Mouse (Mus musculus): ENCODE measurements around the gene Cd276. TPM values are rescaled to one million over a fixed set of nuclear protein-coding genes. Genes with fewer than 3 reads are reported as not detected.
A peak's percentile ranks its signal among the peaks of the same experiment; 100 is the strongest.

The Cd276 gene
- polyA plus RNA-seq, 1 experiment from 2014 or later: 34.7 TPM

DNA sequence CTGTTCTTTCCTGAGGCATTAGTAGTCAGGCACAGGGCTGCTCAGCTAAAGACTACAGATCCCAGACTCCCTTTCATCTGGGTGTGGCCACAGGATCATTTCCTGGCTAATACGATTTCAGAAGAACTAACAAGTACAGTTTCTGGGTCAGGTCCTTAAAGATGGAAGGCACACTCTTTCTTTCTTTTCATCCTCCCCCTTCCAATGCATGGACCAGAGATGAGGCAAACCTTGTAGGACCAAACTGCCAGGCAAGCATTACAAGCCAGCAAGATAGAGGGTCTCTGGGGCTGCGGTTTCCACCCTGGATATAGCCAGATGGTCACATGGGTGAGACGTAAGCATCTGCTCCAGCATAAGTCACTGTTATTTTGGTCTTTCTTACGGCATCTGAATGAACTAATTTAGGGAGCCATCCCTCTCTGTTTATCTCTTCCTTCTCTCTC, 10.3 kb downstream of the Cd276 start:
- no peak overlapping the region for H3K9ac ChIP-seq (ENCODE audit: low read length)
- H3K9me3 ChIP-seq (ENCODE audit: control insufficient read depth, low read length): no peaks in the 10 kb centered on the region
- 82% methylated on average over 4 of the region's 4 CpGs for WGBS
- ATAC-seq (replicated peaks; ENCODE audit: low FRiP score): no peak
- H3K4me3 ChIP-seq (ENCODE audit: low read depth, low read length): no peak overlapping the region
- H3K27me3 ChIP-seq (ENCODE audit: control insufficient read depth, insufficient read depth, low read length): no peaks in the 10 kb centered on the region
- no peaks in the 10 kb centered on the region for H3K4me1 ChIP-seq (replicated peaks; ENCODE audit: control insufficient read depth, insufficient read depth, low read length)
- H3K27ac ChIP-seq (ENCODE audit: low read depth, low read length): no peak overlapping the region
- no peak for DNase-seq (ENCODE audit: low spot score)
- no peak overlapping the region for H3K4me2 ChIP-seq (ENCODE audit: low read depth, low read length, severe bottlenecking)
- no peaks in the 10 kb centered on the region for H3K36me3 ChIP-seq (ENCODE audit: control insufficient read depth, insufficient read depth, low read length)

DNA sequence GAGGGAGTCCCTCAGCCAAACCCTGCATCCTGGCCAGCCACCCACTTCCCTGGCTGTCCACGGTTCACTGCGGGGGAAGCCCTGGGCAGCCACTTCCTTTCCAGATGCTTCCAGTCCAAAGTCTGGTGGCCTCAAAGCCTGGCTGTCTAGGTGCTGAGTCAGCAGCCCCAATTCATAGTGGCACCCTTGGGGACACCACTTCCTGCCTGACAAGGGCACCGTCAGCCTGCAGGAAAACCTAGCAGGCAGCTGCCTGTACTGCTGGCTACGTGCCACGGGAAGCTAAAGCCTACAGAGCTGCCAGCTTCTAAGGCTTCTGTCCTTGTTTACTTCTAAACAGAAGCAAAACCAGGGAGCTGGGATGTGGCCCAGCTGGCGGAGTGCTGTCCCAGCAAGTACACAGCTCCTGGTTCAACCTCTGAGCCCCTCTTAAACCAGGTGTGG, 13.3 kb downstream of the Cd276 start:
- 79% methylated on average over 6 of the region's 6 CpGs for WGBS
- no peaks in the 10 kb centered on the region for H3K9me3 ChIP-seq (ENCODE audit: control insufficient read depth, low read length)
- no peak overlapping the region for H3K4me3 ChIP-seq (ENCODE audit: low read depth, low read length)
- no peaks in the 10 kb centered on the region for H3K36me3 ChIP-seq (ENCODE audit: control insufficient read depth, insufficient read depth, low read length)
- H3K27ac ChIP-seq (ENCODE audit: low read depth, low read length): no peak overlapping the region
- no peak overlapping the region for H3K4me2 ChIP-seq (ENCODE audit: low read depth, low read length, severe bottlenecking)
- ATAC-seq (replicated peaks; ENCODE audit: low FRiP score): no peak
- no peak for DNase-seq (ENCODE audit: low spot score)
- H3K27me3 ChIP-seq (ENCODE audit: control insufficient read depth, insufficient read depth, low read length): no peaks in the 10 kb centered on the region
- H3K9ac ChIP-seq (ENCODE audit: low read length): no peak overlapping the region
- H3K4me1 ChIP-seq (replicated peaks; ENCODE audit: control insufficient read depth, insufficient read depth, low read length): no peaks in the 10 kb centered on the region

- WGBS: 50% methylated on average over 5 of the region's 5 CpGs
- H3K4me1 ChIP-seq (replicated peaks; ENCODE audit: control insufficient read depth, insufficient read depth, low read length): no peaks in the 10 kb centered on the region
- no peaks in the 10 kb centered on the region for H3K27me3 ChIP-seq (ENCODE audit: control insufficient read depth, insufficient read depth, low read length)
- no peak overlapping the region for H3K4me3 ChIP-seq (ENCODE audit: low read depth, low read length)
- DNase-seq (ENCODE audit: low spot score) (peak; percentile 64), ATAC-seq (replicated peaks; ENCODE audit: low FRiP score) (no peak; the same call in 1 of the 2 replicates)
- no peak overlapping the region for H3K4me2 ChIP-seq (ENCODE audit: low read depth, low read length, severe bottlenecking)
- H3K36me3 ChIP-seq (ENCODE audit: control insufficient read depth, insufficient read depth, low read length): no peaks in the 10 kb centered on the region
- no peak overlapping the region for H3K27ac ChIP-seq (ENCODE audit: low read depth, low read length)
- H3K9me3 ChIP-seq (ENCODE audit: control insufficient read depth, low read length): no peaks in the 10 kb centered on the region
- H3K9ac ChIP-seq (ENCODE audit: low read length): no peak overlapping the region
Observed at GRCm38 (mm10) chr9:58539886-58540285, 15.4 kb downstream of the Cd276 start.

DNA sequence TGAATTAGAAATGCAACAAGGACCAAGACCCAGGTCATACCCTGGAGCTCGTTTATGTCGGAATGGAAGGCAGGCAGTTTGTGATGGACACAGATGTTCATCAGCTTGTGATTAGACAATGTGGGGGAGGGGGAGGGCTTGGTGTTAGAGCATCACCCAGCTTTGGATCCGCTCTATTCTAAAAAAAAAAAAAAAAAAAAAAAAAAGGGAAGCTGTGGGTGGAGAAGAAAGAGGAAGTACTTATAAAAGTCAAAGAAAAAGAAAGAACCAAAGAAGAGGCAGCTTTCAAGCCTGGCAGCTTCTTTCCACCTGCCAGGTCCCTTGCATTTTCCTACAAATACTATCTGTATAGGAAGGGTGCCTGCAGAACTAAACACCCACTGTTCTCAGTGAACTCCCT, 17.5 kb downstream of the Cd276 start:
- H3K9me3 ChIP-seq (ENCODE audit: control insufficient read depth, low read length): no peaks in the 10 kb centered on the region
- H3K4me3 ChIP-seq (ENCODE audit: low read depth, low read length): no peak overlapping the region
- no peak for DNase-seq (ENCODE audit: low spot score)
- no peak overlapping the region for H3K9ac ChIP-seq (ENCODE audit: low read length)
- no peak overlapping the region for H3K4me2 ChIP-seq (ENCODE audit: low read depth, low read length, severe bottlenecking)
- ATAC-seq (replicated peaks; ENCODE audit: low FRiP score): no peak
- no peaks in the 10 kb centered on the region for H3K36me3 ChIP-seq (ENCODE audit: control insufficient read depth, insufficient read depth, low read length)
- 79% methylated on average over 3 of the region's 3 CpGs for WGBS
- no peaks in the 10 kb centered on the region for H3K4me1 ChIP-seq (replicated peaks; ENCODE audit: control insufficient read depth, insufficient read depth, low read length)
- H3K27ac ChIP-seq (ENCODE audit: low read depth, low read length): no peak overlapping the region
- no peaks in the 10 kb centered on the region for H3K27me3 ChIP-seq (ENCODE audit: control insufficient read depth, insufficient read depth, low read length)

- Histone ChIP-seq H3K4me2 (ENCODE audit: low read depth, low read length, severe bottlenecking) (no peak overlapping the region), H3K27me3 (ENCODE audit: control insufficient read depth, insufficient read depth, low read length) (no peaks in the 10 kb centered on the region), H3K4me1 (replicated peaks; ENCODE audit: control insufficient read depth, insufficient read depth, low read length) (no peaks in the 10 kb centered on the region), H3K9ac (ENCODE audit: low read length) (no peak overlapping the region), H3K27ac (ENCODE audit: low read depth, low read length) (no peak overlapping the region), H3K9me3 (ENCODE audit: control insufficient read depth, low read length) (no peaks in the 10 kb centered on the region), H3K36me3 (ENCODE audit: control insufficient read depth, insufficient read depth, low read length) (no peaks in the 10 kb centered on the region), H3K4me3 (ENCODE audit: low read depth, low read length) (no peak overlapping the region)
- DNase-seq (ENCODE audit: low spot score) (peak; percentile 80), ATAC-seq (replicated peaks; ENCODE audit: low FRiP score) (0 out of 2 replicates have a peak, but pooled peaks have one; percentile 51)
- 78% methylated on average over 20 of the region's 20 CpGs for WGBS
Observed at GRCm38 (mm10) chr9:58535447-58536134, 19.6 kb downstream of the Cd276 start.

DNA sequence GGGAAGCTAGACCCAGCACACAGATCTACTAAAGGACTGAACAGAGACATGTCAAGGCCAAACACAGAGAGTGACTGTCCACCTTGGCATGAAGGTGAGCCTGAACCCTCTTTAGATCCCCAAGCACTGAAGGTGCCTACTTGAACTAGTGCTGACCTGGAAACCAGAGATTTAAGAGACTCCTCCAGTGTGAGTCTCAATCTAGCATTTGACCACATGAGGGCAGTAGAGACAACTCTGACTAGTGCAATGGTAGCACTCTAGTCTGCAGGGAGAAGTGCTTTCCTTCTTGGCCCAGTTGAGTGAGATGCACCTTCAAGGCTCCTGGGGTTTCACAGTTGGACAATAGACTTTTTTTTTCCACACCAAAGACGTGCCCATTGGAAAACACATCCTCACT, 20.5 kb downstream of the Cd276 start:
- no peaks in the 10 kb centered on the region for H3K36me3 ChIP-seq (ENCODE audit: control insufficient read depth, insufficient read depth, low read length)
- H3K9me3 ChIP-seq (ENCODE audit: control insufficient read depth, low read length): no peaks in the 10 kb centered on the region
- DNase-seq (ENCODE audit: low spot score) (no peak), ATAC-seq (replicated peaks; ENCODE audit: low FRiP score) (no peak)
- no peak overlapping the region for H3K9ac ChIP-seq (ENCODE audit: low read length)
- H3K27me3 ChIP-seq (ENCODE audit: control insufficient read depth, insufficient read depth, low read length): no peaks in the 10 kb centered on the region
- no peaks in the 10 kb centered on the region for H3K4me1 ChIP-seq (replicated peaks; ENCODE audit: control insufficient read depth, insufficient read depth, low read length)
- no peak overlapping the region for H3K4me2 ChIP-seq (ENCODE audit: low read depth, low read length, severe bottlenecking)
- WGBS: 24% methylated on average over 1 of the region's 1 CpGs
- no peak overlapping the region for H3K4me3 ChIP-seq (ENCODE audit: low read depth, low read length)
- no peak overlapping the region for H3K27ac ChIP-seq (ENCODE audit: low read depth, low read length)

DNA sequence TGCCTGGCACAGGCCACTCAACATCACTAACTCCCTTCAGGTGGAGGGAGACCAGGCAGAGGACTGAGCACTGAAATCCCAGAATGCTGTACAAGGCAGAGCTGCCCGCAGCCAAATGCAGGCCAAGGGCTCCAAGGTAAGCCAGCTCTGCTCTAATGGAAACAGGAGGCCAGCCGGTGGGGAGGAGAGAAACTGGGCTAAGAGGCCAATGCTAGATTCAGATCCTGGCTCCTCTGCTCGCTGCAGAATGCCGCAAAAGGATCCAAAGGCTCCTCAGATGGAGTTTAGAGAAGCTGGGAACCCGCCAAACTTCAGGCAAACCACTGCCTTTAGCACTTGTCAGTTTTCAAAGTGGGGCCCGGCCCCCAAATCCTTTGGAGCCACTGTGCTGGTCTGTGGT, 21.9 kb downstream of the Cd276 start:
- Histone ChIP-seq H3K9ac (ENCODE audit: low read length) (no peak overlapping the region), H3K4me3 (ENCODE audit: low read depth, low read length) (no peak overlapping the region), H3K36me3 (ENCODE audit: control insufficient read depth, insufficient read depth, low read length) (no peaks in the 10 kb centered on the region; the same call in 1 of the 2 replicates), H3K27me3 (ENCODE audit: control insufficient read depth, insufficient read depth, low read length) (no peaks in the 10 kb centered on the region), H3K27ac (ENCODE audit: low read depth, low read length) (no peak overlapping the region), H3K4me1 (replicated peaks; ENCODE audit: control insufficient read depth, insufficient read depth, low read length) (no peaks in the 10 kb centered on the region), H3K4me2 (ENCODE audit: low read depth, low read length, severe bottlenecking) (no peak overlapping the region), H3K9me3 (ENCODE audit: control insufficient read depth, low read length) (no peaks in the 10 kb centered on the region)
- no peak for DNase-seq (ENCODE audit: low spot score)
- 93% methylated on average over 6 of the region's 6 CpGs for WGBS
- ATAC-seq (replicated peaks; ENCODE audit: low FRiP score): no peak

DNA sequence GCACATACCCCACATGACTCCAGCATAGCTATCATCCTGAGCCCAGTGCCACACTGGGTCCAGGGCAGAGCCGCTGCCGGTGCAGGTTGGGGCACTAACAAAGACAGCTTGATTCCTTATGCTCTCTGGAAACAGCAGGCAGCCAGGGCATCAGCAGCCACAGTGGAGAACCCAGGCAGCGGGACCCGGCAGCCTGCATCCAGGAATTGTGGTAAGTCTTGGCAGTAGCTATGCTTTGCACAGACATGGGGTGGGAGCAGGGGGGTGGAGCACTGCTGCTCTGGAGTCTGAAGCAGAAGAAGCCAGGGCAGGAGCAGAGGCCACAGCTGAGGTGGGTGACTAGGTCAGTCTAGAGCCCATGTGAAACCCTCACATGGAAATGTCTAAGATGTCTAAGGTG, 23.0 kb downstream of the Cd276 start:
- Histone ChIP-seq H3K36me3 (ENCODE audit: control insufficient read depth, insufficient read depth, low read length) (no peaks in the 10 kb centered on the region; the same call in 1 of the 2 replicates), H3K4me2 (ENCODE audit: low read depth, low read length, severe bottlenecking) (no peak overlapping the region), H3K27ac (ENCODE audit: low read depth, low read length) (no peak overlapping the region), H3K4me3 (ENCODE audit: low read depth, low read length) (no peak overlapping the region), H3K9ac (ENCODE audit: low read length) (no peak overlapping the region), H3K9me3 (ENCODE audit: control insufficient read depth, low read length) (no peaks in the 10 kb centered on the region), H3K4me1 (replicated peaks; ENCODE audit: control insufficient read depth, insufficient read depth, low read length) (no peaks in the 10 kb centered on the region), H3K27me3 (ENCODE audit: control insufficient read depth, insufficient read depth, low read length) (no peaks in the 10 kb centered on the region)
- no peak for DNase-seq (ENCODE audit: low spot score)
- WGBS: 91% methylated on average over 4 of the region's 4 CpGs
- no peak for ATAC-seq (replicated peaks; ENCODE audit: low FRiP score)

DNA sequence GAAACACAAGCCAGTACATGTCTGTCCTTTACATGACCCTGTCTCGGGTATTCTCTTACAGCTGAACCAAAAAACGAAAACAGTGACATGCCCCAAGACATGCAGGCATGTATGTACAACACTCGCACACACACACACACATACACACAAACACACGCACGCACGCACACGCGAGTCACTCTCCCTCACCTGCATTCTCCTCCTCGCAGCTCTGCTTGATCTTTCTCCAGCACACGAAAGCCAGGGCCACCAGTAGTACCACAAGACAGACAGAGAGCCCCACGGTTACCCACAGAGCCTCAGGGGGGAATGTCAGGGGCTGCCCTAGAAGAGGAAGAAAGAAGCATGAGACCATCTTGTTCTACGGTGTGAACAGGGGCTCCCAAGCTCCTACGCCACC, 24.8 kb downstream of the Cd276 start:
- Histone ChIP-seq H3K27me3 (ENCODE audit: control insufficient read depth, insufficient read depth, low read length) (no peaks in the 10 kb centered on the region), H3K36me3 (ENCODE audit: control insufficient read depth, insufficient read depth, low read length) (no peaks in the 10 kb centered on the region; the same call in 1 of the 2 replicates), H3K4me3 (ENCODE audit: low read depth, low read length) (no peak overlapping the region), H3K9ac (ENCODE audit: low read length) (no peak overlapping the region), H3K4me1 (replicated peaks; ENCODE audit: control insufficient read depth, insufficient read depth, low read length) (no peaks in the 10 kb centered on the region), H3K27ac (ENCODE audit: low read depth, low read length) (no peak overlapping the region), H3K4me2 (ENCODE audit: low read depth, low read length, severe bottlenecking) (no peak overlapping the region), H3K9me3 (ENCODE audit: control insufficient read depth, low read length) (no peaks in the 10 kb centered on the region)
- ATAC-seq (replicated peaks; ENCODE audit: low FRiP score) (no peak), DNase-seq (ENCODE audit: low spot score) (no peak)
- WGBS: 91% methylated on average over 13 of the region's 13 CpGs
